Mouse (Mus musculus): ENCODE data around the gene Styxl1. TPM values are rescaled to one million over a fixed set of nuclear protein-coding genes. Genes with fewer than 3 reads are reported as not detected.
A peak's percentile ranks its signal among the peaks of the same experiment; 100 is the strongest.

Styxl1 gene
- polyA plus RNA-seq, 1 experiment from 2014 or later: 0.83 TPM

DNA sequence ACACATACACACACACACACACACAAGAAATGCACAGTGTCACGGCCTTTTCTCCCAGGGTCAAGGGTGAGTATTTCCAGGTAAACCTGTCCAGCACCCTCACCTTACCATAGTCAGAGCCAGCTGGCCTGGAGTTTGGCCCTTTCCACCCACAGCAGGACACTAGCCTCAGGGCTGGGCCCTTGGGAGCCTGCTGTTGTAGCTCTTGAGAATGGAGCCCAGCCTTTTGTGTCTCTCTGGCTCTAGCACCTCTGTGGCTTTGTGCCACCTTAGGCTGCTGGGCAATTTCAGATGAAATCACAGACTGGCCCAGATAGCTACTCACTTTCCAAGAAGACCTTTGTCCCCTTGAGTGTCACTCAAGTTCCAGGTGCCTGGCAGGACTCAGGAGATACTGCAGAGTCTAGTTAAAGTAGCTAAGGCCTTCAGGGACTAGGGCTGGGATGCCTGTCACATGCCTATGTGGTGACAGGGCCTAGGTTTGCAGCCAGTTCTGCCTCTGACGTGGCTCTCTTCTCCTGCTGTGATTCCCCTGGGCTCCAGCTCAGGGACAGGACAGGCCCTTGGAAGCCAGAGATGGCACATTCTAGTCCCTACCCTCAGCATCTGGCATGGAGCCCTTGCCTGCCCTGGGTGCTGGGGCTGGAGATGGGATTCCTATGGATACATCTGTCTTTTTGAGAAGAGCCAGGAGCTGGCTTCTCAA is 51.4 kb downstream of the Styxl1 start:
- no peak for DNase-seq (ENCODE audit: low spot score)

- DNase-seq (ENCODE audit: low spot score): no peak
Observed at GRCm38 (mm10) chr5:135725991-135726390, 52.2 kb downstream of the Styxl1 start.

- no peak for DNase-seq (ENCODE audit: low spot score)
Observed at GRCm38 (mm10) chr5:135725391-135725841, 52.8 kb downstream of the Styxl1 start.

GRCm38 (mm10) chr5:135724536-135725322 is 53.5 kb downstream of the Styxl1 start:
- no peak for DNase-seq (ENCODE audit: low spot score)

DNA sequence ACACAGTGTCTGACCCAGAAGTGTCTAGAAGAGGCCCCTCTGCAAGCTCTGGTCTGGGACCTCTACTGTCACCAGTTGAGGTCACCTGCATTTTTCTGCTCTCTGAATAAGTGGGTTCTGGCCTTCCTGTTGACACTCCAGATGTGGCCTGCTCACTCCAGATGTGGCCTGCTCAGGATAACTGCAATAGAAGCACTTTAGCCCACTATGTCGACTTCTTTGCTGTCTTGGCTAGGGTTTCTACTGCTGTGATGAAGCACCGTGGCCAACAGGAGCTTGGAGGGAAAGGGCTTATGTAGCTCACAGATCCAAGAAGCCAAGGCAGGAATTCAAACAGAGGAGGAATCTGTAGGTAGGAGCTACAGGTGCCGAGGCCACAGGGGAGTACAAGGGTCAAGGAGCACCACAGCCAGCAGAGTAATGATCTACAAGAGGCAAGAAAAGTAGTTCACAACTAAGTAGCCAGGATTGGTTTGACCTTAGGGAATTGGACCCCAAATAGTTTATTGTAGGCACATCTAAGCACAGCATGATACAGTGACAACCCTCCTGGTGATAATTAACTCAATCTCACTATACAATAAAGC is 54.9 kb downstream of the Styxl1 start:
- no peak for DNase-seq (ENCODE audit: low spot score)

DNA sequence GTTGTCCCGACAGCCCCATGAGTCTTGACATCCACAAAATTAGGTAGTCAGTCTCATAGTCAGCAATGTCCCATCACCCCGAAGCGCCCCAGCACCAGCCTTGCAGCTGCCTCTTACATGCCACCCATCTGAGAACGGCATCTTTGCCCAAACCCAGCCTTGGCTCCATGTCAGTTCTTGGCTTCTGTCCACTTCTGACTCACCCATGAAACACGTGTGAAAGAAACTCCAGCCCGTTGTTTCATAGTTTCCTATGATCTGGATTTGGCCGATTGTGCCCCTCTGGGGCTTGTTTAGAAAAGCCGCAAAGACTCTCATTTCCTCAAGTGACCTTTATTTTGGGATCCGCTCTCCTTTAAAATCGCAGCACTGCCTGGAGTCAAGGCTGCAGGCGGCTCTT is 56.1 kb downstream of the Styxl1 start:
- DNase-seq (ENCODE audit: low spot score): no peak

GRCm38 (mm10) chr5:135721076-135721475 is 57.1 kb downstream of the Styxl1 start:
- no peak for DNase-seq (ENCODE audit: low spot score)

GRCm38 (mm10) chr5:135720121-135720520 is 58.1 kb downstream of the Styxl1 start:
- DNase-seq (ENCODE audit: low spot score): no peak

GRCm38 (mm10) chr5:135719586-135720120 is 58.5 kb downstream of the Styxl1 start:
- DNase-seq (ENCODE audit: low spot score): no peak

DNA sequence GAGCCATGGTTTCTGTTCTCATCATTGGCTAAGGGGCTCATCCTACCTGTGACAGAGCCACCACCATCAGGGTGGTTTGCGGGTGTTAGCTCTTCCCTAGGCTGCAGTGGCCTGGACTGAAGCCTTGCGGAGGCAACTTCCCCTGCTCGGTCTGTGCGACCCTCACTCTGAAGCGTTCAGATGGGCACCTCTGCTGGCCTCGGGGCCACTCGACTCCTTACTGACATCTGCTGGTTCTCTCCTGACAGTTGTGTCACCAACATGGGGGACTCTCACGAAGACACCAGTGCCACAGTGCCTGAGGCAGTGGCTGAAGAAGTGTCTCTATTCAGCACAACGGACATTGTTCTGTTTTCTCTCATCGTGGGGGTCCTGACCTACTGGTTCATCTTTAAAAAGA is 62.6 kb downstream of the Styxl1 start:
- no peak for DNase-seq (ENCODE audit: low spot score)

GRCm38 (mm10) chr5:135713441-135714218 is 64.6 kb downstream of the Styxl1 start:
- peak; percentile 68 for DNase-seq (ENCODE audit: low spot score)

- DNase-seq (ENCODE audit: low spot score): no peak
Observed at GRCm38 (mm10) chr5:135712803-135713202, 65.4 kb downstream of the Styxl1 start.

DNA sequence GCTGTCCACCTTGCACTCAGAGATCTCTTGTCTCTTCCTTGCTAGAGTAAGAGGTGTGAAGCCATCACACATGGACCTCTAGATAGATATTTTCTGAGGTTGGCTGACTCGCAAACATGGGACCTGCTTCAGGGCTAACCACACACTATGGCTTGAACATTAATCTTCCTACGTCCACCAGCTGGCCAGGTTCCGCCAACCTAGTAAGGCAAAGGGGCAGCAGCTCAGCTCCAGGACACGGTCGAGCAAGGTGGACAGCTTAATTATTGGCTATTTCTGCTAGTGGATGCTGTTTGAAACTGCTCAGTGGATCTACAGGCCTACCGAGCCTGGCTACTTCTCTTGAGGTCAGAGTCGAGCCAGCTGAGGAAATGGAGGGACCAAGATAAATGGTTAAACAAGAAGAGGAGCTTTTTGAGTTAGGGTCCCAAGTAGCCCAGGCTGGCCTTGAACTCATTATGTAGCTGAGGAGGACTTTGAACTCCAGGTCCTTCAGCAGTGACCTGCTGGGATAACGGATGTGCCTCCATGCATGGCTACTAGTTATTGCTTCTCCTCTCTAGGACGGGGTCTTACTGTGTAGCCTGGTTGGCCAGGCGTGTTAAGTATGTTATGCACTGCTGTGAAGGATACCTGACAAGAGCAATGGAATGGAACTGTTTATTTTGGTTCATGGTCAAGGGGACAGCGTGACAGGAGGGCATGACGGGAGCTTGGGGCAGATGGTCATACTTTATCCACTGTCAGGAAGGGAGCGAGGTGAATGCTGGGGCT is 66.4 kb downstream of the Styxl1 start:
- no peak for DNase-seq (ENCODE audit: low spot score)

DNA sequence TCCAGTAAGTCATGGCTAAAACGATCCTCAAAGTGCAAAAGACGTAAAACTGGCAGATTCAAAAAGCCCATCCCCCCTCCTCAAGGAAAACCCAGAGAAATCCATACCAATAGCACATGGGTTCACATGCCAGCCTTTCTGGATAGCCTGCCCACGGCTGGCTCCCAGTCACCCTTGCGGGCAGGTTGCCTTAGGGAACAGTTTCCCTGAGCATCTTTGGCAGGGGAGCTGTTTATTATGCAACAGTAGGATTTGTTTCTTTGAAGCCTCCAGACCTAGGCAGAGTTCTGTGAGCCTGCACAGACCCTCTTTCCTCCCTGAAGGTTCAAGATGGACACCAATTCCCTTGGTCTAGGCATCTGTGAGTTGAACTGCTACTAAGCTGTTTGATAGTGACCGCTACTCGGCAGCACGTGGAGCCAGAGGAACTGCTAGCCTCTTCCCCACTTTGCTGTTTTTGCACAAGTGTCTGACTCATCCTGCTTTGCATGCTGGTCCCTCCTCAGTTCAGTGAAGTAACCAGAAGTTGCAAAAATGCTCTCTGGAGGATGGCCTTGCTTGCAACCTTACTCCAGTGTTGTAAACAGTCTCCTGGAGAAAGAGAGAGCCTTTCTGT is 67.5 kb downstream of the Styxl1 start:
- DNase-seq (ENCODE audit: low spot score): no peak

DNA sequence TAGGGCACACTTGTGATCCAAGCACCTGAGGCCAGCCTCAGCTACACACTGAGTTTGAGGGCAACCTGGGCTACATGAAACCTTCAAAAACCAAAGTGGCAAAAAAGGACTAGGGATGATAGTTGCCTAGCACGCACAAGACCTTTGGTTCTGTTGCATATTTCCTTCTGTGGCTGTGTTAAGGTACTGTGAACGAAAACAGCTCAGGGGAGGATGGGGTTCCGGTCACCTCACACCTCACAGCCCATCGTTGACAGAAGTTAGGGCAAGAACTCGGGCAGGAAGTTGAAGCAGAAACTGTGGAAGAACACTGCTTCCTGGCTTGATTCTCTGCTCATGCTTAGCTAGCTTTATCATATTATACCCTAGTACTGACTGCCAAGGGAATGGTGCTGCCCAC is 68.5 kb downstream of the Styxl1 start:
- no peak for DNase-seq (ENCODE audit: low spot score)

DNA sequence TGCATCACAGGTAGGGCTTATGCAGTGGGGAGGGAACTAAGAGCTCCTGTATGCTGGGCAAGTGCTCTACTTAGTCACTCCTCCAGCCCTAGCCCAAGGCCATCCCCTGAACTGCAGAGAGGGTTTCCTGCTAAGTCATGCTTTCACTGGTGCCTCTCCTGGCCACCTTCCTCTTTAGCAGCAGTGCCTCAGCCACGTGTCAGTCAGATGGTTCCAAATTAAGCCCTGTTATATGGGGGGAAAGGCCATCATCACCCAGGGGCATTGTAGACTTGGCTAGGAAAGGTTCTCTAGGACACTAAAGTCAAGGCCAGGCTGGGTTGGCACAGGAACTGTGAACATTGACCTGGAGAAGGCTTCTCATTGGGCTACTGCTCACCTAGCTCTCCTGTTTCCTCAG is 70.3 kb downstream of the Styxl1 start:
- DNase-seq (ENCODE audit: low spot score): no peak

DNA sequence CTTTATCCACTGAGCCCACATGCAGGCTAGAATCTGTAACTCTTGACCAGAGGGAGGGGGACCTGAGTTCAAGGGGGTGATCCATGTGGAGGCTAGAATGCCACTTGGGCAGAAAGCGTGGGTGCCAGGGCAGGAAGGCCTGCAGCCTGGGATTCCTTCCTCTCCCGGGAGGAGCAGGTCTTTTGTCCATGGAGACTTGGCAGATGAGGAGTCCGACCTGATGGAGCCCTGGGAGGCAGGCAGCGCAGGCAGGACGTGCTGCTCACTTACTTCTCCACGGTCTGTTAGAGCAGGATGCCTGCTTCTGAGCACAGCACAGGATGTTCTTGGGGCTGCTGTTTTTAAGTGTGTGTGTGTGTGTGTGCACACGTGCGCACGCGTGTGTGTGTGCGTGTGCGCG is 71.1 kb downstream of the Styxl1 start:
- no peak for DNase-seq (ENCODE audit: low spot score)

DNA sequence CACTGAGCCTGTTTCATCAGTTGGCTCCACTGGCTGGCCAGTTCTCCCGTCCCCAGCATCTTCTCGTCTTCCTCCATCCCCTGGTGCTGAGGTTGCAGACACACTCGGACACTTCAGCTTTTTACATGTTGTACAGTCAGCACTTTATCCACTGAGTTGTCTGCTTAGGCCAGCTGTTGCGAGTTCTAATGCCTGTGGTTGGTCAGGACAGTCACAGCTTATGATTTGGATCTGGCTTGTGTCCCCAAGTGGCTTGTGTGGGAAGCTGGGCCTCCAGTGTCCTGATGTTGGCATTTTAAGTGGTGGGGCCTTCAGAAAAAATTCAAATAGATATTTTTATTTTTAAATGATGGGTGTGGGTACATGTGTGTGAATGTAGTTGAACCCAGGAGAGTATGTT is 72.8 kb downstream of the Styxl1 start:
- no peak for DNase-seq (ENCODE audit: low spot score)

GRCm38 (mm10) chr5:135703431-135703830 is 74.8 kb downstream of the Styxl1 start:
- no peak for DNase-seq (ENCODE audit: low spot score)

DNA sequence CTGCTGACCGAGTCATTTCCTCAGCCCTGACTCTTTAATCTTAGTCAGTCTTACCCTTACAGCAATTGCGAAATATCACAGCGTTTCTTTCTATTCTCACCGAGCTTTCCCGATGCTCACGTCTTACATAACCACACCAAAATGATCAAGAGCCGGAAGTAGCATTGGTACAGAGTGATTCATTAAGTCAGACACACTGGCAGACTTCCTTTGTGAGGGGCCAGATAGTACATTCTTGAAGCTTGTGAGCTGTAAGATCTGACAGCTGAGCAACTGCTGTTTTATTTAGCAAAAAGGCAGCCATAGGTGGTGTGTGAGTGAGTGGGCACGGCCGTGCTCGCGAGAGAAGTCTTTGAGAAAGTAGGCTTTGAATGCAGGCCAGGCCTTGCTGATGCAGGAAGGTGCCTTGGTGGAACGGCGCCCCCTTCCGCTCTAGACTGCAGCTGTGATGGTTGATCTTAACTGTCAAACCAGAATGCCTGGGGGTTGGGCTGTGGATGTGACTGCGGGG is 75.4 kb downstream of the Styxl1 start:
- DNase-seq (ENCODE audit: low spot score): peak; percentile 93
